Mouse (Mus musculus): ENCODE results near the gene Plpp2.

DNA sequence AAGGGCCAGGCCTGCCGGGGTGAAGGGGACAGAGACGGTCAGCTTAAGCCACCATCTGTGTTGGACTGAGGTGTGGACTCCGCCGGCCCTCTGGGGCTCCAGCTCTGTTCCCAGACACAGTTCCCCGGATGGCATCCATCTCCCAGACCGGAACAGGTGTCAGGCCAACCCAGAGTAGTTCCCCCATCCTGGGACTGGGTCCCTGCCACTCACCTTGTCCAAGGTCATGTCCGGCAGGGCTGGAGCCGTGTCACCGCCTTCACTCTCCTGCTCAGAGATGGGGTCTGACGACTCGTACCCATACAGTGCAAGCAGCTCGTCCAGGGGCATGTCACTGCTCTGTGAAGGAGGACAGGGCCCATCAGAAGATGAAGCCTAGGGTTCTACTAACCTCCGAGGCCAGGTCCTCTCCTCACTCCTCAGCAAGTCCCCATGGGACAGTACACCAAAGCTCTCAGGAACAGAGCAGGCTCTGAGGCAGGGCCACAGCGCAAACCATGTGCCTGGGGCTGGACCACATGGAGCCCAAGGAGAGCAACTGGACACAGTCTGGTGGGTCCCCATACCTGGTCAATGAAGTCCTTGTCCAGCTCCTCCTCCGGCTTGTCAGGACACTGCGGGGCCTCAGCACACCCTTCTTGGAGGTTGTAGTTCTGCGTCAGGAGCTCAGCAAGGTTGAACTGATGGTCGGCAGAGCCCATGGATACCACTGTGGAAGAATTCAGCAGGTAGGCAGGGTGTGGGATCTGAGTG is 15.6 kb upstream of the Plpp2 start:
- TF ChIP-seq CTCF (conservative IDR thresholded peaks at IDR 0.05 in 1 of 2, IDR thresholded peaks at IDR 0.05 in 1 of 2; ENCODE audit: low read depth in 2 of 2, low read length in 2 of 2) (no peak), EP300 (IDR thresholded peaks at IDR 0.05; ENCODE audit: low read length) (no peak), BHLHE40 (IDR thresholded peaks at IDR 0.05; ENCODE audit: low read depth, low read length) (no peak), POLR2A (IDR thresholded peaks at IDR 0.05; ENCODE audit: low read depth, low read length) (no peak), MAFK (IDR thresholded peaks at IDR 0.05; ENCODE audit: insufficient replicate concordance, low read length) (no peak)

Measured in CH12.LX (cell line).